Mouse (Mus musculus) c-Kit-positive CD71-negative TER-119-negative erythroid progenitor cells, embryonic 14.5 days (primary cell): Measurements from ENCODE around the gene Maz.
A peak's percentile ranks its signal among the peaks of the same experiment; 100 is the strongest.

Source experiments
- DNase-seq: peaks from one replicate; pipeline ENCODE4 v3.0.0-alpha.2; 2013; ENCODE audit warnings: low read depth

The Maz gene

GRCm38 (mm10) chr7:127026984-127027726 lies at the start of gene Maz:
TSS of gene Maz (minus strand) at chr7:127027037.
- DNase-seq = peak; percentile 99

GRCm38 (mm10) chr7:127076188-127076587 lies 49.4 kb upstream of the Maz start:
- no peak for DNase-seq

GRCm38 (mm10) chr7:127073221-127073620 lies 46.4 kb upstream of the Maz start:
- no peak for DNase-seq

- DNase-seq = no peak
Measured at GRCm38 (mm10) chr7:127070871-127071413, 44.1 kb upstream of the Maz start.

GRCm38 (mm10) chr7:127066317-127066716 lies 39.5 kb upstream of the Maz start:
- DNase-seq = no peak

GRCm38 (mm10) chr7:127065538-127065937 lies 38.7 kb upstream of the Maz start:
- DNase-seq = no peak

GRCm38 (mm10) chr7:127055026-127055585 lies 28.3 kb upstream of the Maz start:
- no peak for DNase-seq

- DNase-seq = peak; percentile 82
Measured at GRCm38 (mm10) chr7:127041851-127042672, 15.2 kb upstream of the Maz start, which contains the start of gene Kif22. TSS of gene Kif22 (minus strand) at chr7:127042471.

GRCm38 (mm10) chr7:127031244-127031643 lies 4.4 kb upstream of the Maz start:
- DNase-seq = no peak

GRCm38 (mm10) chr7:127030172-127030571 lies 3.3 kb upstream of the Maz start:
- DNase-seq = no peak

GRCm38 (mm10) chr7:127027885-127028284 lies 1.0 kb upstream of the Maz start:
- no peak for DNase-seq

GRCm38 (mm10) chr7:127026616-127026983 lies 237 bp downstream of the Maz start:
- DNase-seq = no peak

GRCm38 (mm10) chr7:127026161-127026600 lies 656 bp downstream of the Maz start:
- DNase-seq = no peak

GRCm38 (mm10) chr7:127025556-127026160 lies 1.2 kb downstream of the Maz start:
- no peak for DNase-seq

GRCm38 (mm10) chr7:127024755-127025555 lies 1.9 kb downstream of the Maz start:
- peak; percentile 58 for DNase-seq

GRCm38 (mm10) chr7:127023896-127024690 lies 2.7 kb downstream of the Maz start:
- no peak for DNase-seq

- no peak for DNase-seq
Measured at GRCm38 (mm10) chr7:127023272-127023691, 3.6 kb downstream of the Maz start.

- DNase-seq = no peak
Measured at GRCm38 (mm10) chr7:127022528-127023271, 4.1 kb downstream of the Maz start.
